Mouse (Mus musculus): ENCODE results near the gene Olfr1279. TPM values are rescaled to one million over a fixed set of nuclear protein-coding genes. Genes with fewer than 3 reads are reported as not detected.
"Not testable (repeated sequence)": the region's sequence is repeated elsewhere in the genome, so short reads cannot be mapped to it uniquely, and the experiment has no call there.

Gene Olfr1279
- polyA plus RNA-seq (2015; fragmentation: Nextera tagmentation; extraction: Ambion mirVana), result not detected in 2 replicates

- Histone ChIP-seq H3K4me2 (no peak within 1 kb of the TSS), H3K9me3 (no peaks in the 10 kb centered on the region), H3K4me1 (replicated peaks) (no peaks in the 10 kb centered on the region)
Measured at GRCm38 (mm10) chr2:111300374-111300773, at the start of gene Olfr1279. TSS of gene Olfr1279 (plus strand) at chr2:111300635.

GRCm38 (mm10) chr2:111254216-111254615, 46.2 kb upstream of the Olfr1279 start, which contains the start of gene Olfr1276:
TSS of gene Olfr1276 (plus strand) at chr2:111254516.
- no peaks in the 10 kb centered on the region for H3K4me1 ChIP-seq (replicated peaks)
- H3K4me2 ChIP-seq, result no peak within 1 kb of the TSS
- no peaks in the 10 kb centered on the region for H3K9me3 ChIP-seq
- no peak for ATAC-seq (ENCODE audit: low read depth)
- H3K36me3 ChIP-seq, result no peaks in the 10 kb centered on the region
- H3K9ac ChIP-seq, result no peak within 1 kb of the TSS
- H3K27me3 ChIP-seq, result no peaks in the 10 kb centered on the region
- H3K27ac ChIP-seq (replicated peaks), result no peak within 1 kb of the TSS
- H3K4me3 ChIP-seq, result no peak within 1 kb of the TSS

More at GRCm38 (mm10) chr2:111300374-111300773, at the start of gene Olfr1279:
- Histone ChIP-seq H3K36me3 (no peaks in the 10 kb centered on the region), H3K4me3 (no peak within 1 kb of the TSS), H3K27me3 (no peaks in the 10 kb centered on the region), H3K9ac (no peak within 1 kb of the TSS), H3K27ac (replicated peaks) (no peak within 1 kb of the TSS)
- no peak for ATAC-seq (ENCODE audit: low read depth)

GRCm38 (mm10) chr2:111274006-111274405, 26.4 kb upstream of the Olfr1279 start, which contains the start of gene Olfr1277:
TSS of gene Olfr1277 (minus strand) at chr2:111274106.
- no peaks in the 10 kb centered on the region for H3K36me3 ChIP-seq
- no peak within 1 kb of the TSS for H3K9ac ChIP-seq
- H3K4me3 ChIP-seq, result no peak within 1 kb of the TSS
- no peaks in the 10 kb centered on the region for H3K4me1 ChIP-seq (replicated peaks)
- no peaks in the 10 kb centered on the region for H3K27me3 ChIP-seq
- no peak for ATAC-seq (ENCODE audit: low read depth)
- H3K9me3 ChIP-seq, result no peaks in the 10 kb centered on the region
- H3K27ac ChIP-seq (replicated peaks), result no peak within 1 kb of the TSS
- WGBS, result 75% methylated on average over 2 of the region's 2 CpGs
- H3K4me2 ChIP-seq, result no peak within 1 kb of the TSS

GRCm38 (mm10) chr2:111289836-111290235, 10.6 kb upstream of the Olfr1279 start, which contains the start of gene Olfr1278:
TSS of gene Olfr1278 (plus strand) at chr2:111290136.
- H3K4me2 ChIP-seq, result no peak within 1 kb of the TSS
- no peaks in the 10 kb centered on the region for H3K4me1 ChIP-seq (replicated peaks)
- no peaks in the 10 kb centered on the region for H3K36me3 ChIP-seq
- no peaks in the 10 kb centered on the region for H3K9me3 ChIP-seq
- no peak within 1 kb of the TSS for H3K4me3 ChIP-seq
- no peak for ATAC-seq (ENCODE audit: low read depth)
- H3K27ac ChIP-seq (replicated peaks), result no peak within 1 kb of the TSS
- no peaks in the 10 kb centered on the region for H3K27me3 ChIP-seq
- no peak within 1 kb of the TSS for H3K9ac ChIP-seq

DNA sequence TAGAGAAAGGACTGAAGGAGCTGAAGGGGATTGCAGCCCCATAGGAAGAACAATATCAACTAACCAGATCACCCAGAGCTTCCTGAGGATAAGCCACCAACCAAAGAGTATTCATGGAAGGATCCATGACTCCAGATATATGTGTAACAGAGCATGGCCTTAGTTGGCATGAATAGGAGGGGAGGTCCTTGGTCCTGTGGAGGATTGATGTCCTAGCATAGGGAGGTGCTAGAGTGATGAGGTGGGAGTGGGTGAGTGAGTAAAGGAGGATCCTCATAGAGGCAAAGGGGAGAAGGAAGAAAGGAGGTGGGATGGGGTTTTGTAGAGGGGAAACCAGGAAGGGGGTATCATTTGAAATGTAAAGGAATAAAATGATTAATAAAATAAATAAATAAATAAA, 1.9 kb upstream of the Olfr1279 start:
- Histone ChIP-seq H3K4me1 (replicated peaks) (no peaks in the 10 kb centered on the region), H3K27ac (replicated peaks) (no peak overlapping the region), H3K36me3 (no peaks in the 10 kb centered on the region), H3K9ac (no peak overlapping the region), H3K27me3 (no peaks in the 10 kb centered on the region), H3K4me2 (no peak overlapping the region), H3K9me3 (no peaks in the 10 kb centered on the region), H3K4me3 (no peak overlapping the region)
- ATAC-seq (ENCODE audit: low read depth), result no peak

DNA sequence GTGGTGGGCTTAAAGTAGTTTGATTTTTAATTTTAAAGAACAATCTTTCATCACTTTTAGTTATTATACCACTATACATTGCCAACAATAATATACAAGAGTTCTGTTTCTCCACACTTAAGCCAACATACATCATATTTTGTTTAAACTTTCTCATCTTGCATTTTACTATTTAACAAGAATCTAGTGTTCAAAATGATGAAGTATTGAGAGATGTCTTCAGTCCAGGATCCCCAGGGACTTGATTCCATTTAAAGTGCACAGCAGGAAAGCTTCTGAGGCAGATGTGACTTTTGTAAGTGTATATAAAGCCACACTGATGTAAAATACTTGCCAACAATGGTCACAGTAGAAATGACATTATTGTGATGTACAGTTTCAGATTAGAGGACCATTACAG, 13.3 kb downstream of the Olfr1279 start, which contains the start of gene Olfr1280:
TSS of gene Olfr1280 (plus strand) at position 301 of the 400 bp plus-strand sequence.
- no peaks in the 10 kb centered on the region for H3K27me3 ChIP-seq
- no peak within 1 kb of the TSS for H3K4me2 ChIP-seq
- H3K36me3 ChIP-seq, result no peaks in the 10 kb centered on the region
- no peaks in the 10 kb centered on the region for H3K9me3 ChIP-seq
- no peak within 1 kb of the TSS for H3K4me3 ChIP-seq
- ATAC-seq (ENCODE audit: low read depth), result no peak
- H3K4me1 ChIP-seq (replicated peaks), result no peaks in the 10 kb centered on the region
- H3K27ac ChIP-seq (replicated peaks), result no peak within 1 kb of the TSS
- H3K9ac ChIP-seq, result no peak within 1 kb of the TSS

- Histone ChIP-seq H3K9me3 (no peaks in the 10 kb centered on the region), H3K4me1 (replicated peaks) (no peaks in the 10 kb centered on the region), H3K27me3 (no peaks in the 10 kb centered on the region), H3K27ac (replicated peaks) (no peak within 1 kb of the TSS), H3K36me3 (no peaks in the 10 kb centered on the region), H3K4me3 (no peak within 1 kb of the TSS), H3K9ac (no peak within 1 kb of the TSS), H3K4me2 (no peak within 1 kb of the TSS)
- ATAC-seq (ENCODE audit: low read depth), result no peak
- 80% methylated on average over 2 of the region's 2 CpGs for WGBS
Measured at GRCm38 (mm10) chr2:111326220-111326619, 25.8 kb downstream of the Olfr1279 start, which contains the start of gene Olfr1281. TSS of gene Olfr1281 (plus strand) at chr2:111326520.

DNA sequence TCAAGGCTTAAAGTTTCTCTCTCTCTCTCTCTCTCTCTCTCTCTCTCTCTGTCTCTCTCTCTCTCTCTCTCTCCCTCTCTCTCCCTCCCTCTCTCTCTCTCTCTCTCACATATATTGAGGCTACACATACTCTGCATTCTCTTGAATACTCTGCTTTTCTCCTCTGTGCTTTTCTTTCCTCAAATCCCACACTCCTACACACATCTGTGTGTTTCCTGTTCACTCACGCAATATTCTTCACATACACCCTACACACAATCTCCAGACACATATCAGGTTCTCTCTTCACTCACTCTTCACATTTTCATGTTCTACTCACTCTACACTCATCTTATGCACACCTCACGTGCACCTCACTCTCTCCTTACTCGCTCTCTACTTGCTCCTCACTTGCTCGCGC, 33.3 kb downstream of the Olfr1279 start:
- not testable (repeated sequence) for H3K9me3 ChIP-seq; ATAC-seq (ENCODE audit: low read depth); H3K9ac ChIP-seq; H3K4me1 ChIP-seq (replicated peaks); H3K4me2 ChIP-seq; H3K27me3 ChIP-seq; H3K27ac ChIP-seq (replicated peaks); H3K4me3 ChIP-seq; H3K36me3 ChIP-seq
- 89% methylated on average over 5 of the region's 5 CpGs for WGBS

GRCm38 (mm10) chr2:111335976-111336375, 35.5 kb downstream of the Olfr1279 start, which contains the start of gene Olfr1282:
TSS of gene Olfr1282 (minus strand) at chr2:111336076.
- Histone ChIP-seq H3K4me2 (no peak within 1 kb of the TSS), H3K4me3 (no peak within 1 kb of the TSS), H3K9ac (no peak within 1 kb of the TSS), H3K27ac (replicated peaks) (no peak within 1 kb of the TSS), H3K4me1 (replicated peaks) (no peaks in the 10 kb centered on the region), H3K27me3 (no peaks in the 10 kb centered on the region), H3K9me3 (no peaks in the 10 kb centered on the region), H3K36me3 (no peaks in the 10 kb centered on the region)
- 82% methylated on average over 2 of the region's 2 CpGs for WGBS
- no peak for ATAC-seq (ENCODE audit: low read depth)

Other genes starting within 250 kb of the Olfr1279 start
- not detected in 2 replicates for gene Gm13941, start 194.7 kb upstream of the Olfr1279 start, polyA plus RNA-seq (2015; fragmentation: Nextera tagmentation; extraction: Ambion mirVana)
- not detected in 2 replicates for gene Gm15130, start 147.7 kb upstream of the Olfr1279 start, polyA plus RNA-seq (2015; fragmentation: Nextera tagmentation; extraction: Ambion mirVana)
- gene 4930430A15Rik, start 71.0 kb upstream of the Olfr1279 start, polyA plus RNA-seq (2015; fragmentation: Nextera tagmentation; extraction: Ambion mirVana), result not detected in 2 replicates
- gene Olfr1275, start 65.3 kb upstream of the Olfr1279 start, polyA plus RNA-seq (2015; fragmentation: Nextera tagmentation; extraction: Ambion mirVana), result not detected in 2 replicates
- gene Olfr1276, start 46.1 kb upstream of the Olfr1279 start, polyA plus RNA-seq (2015; fragmentation: Nextera tagmentation; extraction: Ambion mirVana), result not detected in 2 replicates
- gene Olfr1277, start 26.5 kb upstream of the Olfr1279 start, polyA plus RNA-seq (2015; fragmentation: Nextera tagmentation; extraction: Ambion mirVana), result not detected in 2 replicates
- gene Olfr1278, start 10.5 kb upstream of the Olfr1279 start, polyA plus RNA-seq (2015; fragmentation: Nextera tagmentation; extraction: Ambion mirVana), result not detected in 2 replicates
- gene Olfr1280, start 13.4 kb downstream of the Olfr1279 start, polyA plus RNA-seq (2015; fragmentation: Nextera tagmentation; extraction: Ambion mirVana), result not detected in 2 replicates
- not detected in 2 replicates for gene Olfr1281, start 25.9 kb downstream of the Olfr1279 start, polyA plus RNA-seq (2015; fragmentation: Nextera tagmentation; extraction: Ambion mirVana)
- not detected in 2 replicates for gene Olfr1282, start 35.4 kb downstream of the Olfr1279 start, polyA plus RNA-seq (2015; fragmentation: Nextera tagmentation; extraction: Ambion mirVana)
- gene Olfr1283, start 66.2 kb downstream of the Olfr1279 start, polyA plus RNA-seq (2015; fragmentation: Nextera tagmentation; extraction: Ambion mirVana), result not detected in 2 replicates
- gene Olfr1284, start 74.9 kb downstream of the Olfr1279 start, polyA plus RNA-seq (2015; fragmentation: Nextera tagmentation; extraction: Ambion mirVana), result not detected in 2 replicates
- not detected in 2 replicates for gene Olfr1286, start 122.5 kb downstream of the Olfr1279 start, polyA plus RNA-seq (2015; fragmentation: Nextera tagmentation; extraction: Ambion mirVana)
- gene Olfr1287, start 148.5 kb downstream of the Olfr1279 start, polyA plus RNA-seq (2015; fragmentation: Nextera tagmentation; extraction: Ambion mirVana), result not detected in 2 replicates
- not detected in 2 replicates for gene Olfr1288, start 173.5 kb downstream of the Olfr1279 start, polyA plus RNA-seq (2015; fragmentation: Nextera tagmentation; extraction: Ambion mirVana)
- gene Olfr1289, start 180.2 kb downstream of the Olfr1279 start, polyA plus RNA-seq (2015; fragmentation: Nextera tagmentation; extraction: Ambion mirVana), result not detected in 2 replicates
- gene Olfr1290, start 193.2 kb downstream of the Olfr1279 start, polyA plus RNA-seq (2015; fragmentation: Nextera tagmentation; extraction: Ambion mirVana), result not detected in 2 replicates
- not detected in 2 replicates for gene Olfr1291-ps1, start 196.5 kb downstream of the Olfr1279 start, polyA plus RNA-seq (2015; fragmentation: Nextera tagmentation; extraction: Ambion mirVana)
- not detected in 2 replicates for gene Olfr1293-ps, start 224.6 kb downstream of the Olfr1279 start, polyA plus RNA-seq (2015; fragmentation: Nextera tagmentation; extraction: Ambion mirVana)
- not detected in 2 replicates for gene Olfr1294, start 239.7 kb downstream of the Olfr1279 start, polyA plus RNA-seq (2015; fragmentation: Nextera tagmentation; extraction: Ambion mirVana)

Data from neural tube, embryonic 13.5 days (tissue).